Mouse (Mus musculus): ENCODE results near the gene Nudt7.

Gene Nudt7

DNA sequence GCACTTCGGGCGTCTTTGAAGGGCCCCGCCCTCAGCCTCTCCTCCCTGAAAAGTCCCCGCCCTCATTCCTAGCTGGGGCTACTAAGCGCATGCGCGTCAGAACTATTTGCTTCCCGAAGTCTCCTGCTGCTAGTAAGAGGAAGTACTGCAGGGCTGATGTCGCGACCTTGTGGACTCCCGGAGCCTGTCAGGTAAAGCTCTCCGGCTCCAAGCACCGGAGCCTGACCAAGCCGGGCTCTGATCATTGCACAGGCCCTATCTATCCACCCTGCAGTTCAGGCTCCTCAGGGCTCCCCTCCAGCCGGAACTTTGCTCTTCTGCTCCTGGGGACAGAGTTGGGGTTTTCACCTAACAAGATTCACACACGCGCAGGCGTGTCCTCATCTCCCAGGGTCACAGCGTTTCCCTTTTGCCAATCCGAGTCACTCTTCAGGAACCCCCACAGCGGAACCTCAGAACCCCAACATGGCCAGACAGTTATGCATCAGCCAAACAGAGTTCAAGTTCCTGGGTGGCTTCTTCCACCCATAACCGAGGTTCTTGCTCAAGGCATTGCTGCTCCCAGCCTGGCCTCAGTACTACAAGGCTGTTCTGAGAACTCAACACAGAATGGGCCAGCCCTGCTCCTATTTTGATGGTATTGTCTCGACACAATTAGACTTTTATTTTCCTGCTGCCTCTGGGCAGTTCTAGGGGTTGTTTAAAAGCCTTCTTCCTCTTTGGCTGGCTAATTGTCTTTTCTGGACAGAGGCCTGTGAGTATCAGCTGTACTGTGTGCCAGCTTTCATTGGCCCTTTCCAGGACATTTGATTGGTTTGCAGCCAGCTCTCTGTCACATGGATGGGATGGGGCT lies at the start of gene Nudt7:
Nudt7 (plus strand) TSS at position 48 of the 853 bp plus-strand sequence.
- DNase-seq (ENCODE audit: low spot score), result peak; percentile 90

DNA sequence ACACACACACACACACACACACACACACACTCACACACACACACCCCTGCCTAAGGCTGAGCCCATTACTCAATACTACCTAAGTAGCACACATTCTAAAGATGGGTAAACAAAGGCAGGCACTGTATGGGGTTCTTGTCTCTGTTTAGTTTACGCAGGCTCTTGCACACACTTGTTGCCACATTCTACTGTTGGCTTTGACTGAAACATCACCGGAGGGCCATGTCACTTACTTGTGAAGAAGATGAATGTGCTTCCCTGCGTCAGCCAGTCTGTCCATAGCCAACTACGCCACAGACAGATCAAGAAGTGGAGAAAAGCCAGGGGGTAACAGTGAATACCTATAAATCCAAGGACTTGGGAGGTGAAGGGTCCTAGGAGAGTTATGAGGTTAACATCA lies 45.4 kb upstream of the Nudt7 start:
- no peak for DNase-seq (ENCODE audit: low spot score)

DNA sequence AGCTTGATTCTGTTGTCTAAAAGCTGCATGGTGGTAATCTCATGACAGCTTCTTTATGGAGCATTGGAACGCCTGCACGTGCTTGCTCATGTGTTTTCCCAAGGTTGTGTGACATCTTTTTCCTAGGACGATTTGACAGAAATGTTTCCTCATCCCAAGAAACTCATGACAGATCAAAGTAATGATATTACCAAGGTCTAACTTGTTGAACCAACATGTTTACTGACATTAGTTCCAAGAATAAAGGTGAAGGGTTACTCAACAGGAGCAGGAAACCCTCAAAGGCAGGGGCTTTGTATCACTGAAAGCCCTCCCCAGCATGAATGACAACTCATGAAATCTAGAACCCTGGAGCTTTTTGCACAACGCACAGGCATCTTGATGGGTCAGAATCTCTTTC lies 42.6 kb upstream of the Nudt7 start:
- DNase-seq (ENCODE audit: low spot score), result no peak

- no peak for DNase-seq (ENCODE audit: low spot score)
These were observed 40.0 kb upstream of the Nudt7 start for GRCm38 (mm10) chr8:114093321-114093720.

DNA sequence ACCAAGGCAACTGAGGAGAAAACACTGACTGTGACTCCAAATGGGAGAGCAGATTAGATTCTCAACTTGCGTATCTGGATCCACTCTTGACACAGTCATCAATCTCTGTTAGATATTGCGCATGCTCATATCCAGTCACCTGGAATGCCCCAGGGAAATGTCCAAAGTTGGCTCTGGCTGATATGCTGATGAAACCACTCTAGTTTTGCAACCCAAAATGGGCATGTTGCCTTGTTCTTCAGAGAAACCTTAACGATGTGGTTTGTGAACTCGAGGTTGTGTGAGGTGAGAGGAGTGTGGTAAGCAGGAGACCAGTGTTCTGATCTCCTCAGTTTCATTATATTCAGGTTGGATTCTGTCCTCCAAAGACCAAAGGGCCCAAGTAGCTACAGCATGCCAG lies 38.8 kb upstream of the Nudt7 start:
- no peak for DNase-seq (ENCODE audit: low spot score)

GRCm38 (mm10) chr8:114100561-114101206 lies 32.7 kb upstream of the Nudt7 start:
- DNase-seq (ENCODE audit: low spot score), result no peak

DNA sequence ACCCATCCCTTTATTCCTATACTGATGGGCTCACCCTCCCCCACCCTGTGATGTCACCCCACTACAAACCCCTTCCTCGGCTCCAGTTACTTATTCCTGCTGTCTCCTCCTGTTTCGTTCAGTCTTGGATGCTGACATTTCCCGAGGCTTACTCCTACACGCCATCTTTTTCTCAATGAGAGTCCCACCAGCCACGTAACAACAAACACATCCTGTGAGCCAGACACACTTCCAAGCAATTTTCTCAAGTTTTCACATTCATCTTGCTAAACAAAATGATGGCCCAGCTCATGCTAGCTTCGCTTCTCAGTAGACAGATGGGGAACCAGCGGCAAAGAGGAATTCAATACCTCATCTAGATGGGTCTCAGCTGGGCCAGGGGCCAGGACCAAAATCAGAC lies 30.0 kb upstream of the Nudt7 start:
- DNase-seq (ENCODE audit: low spot score), result no peak

- no peak for DNase-seq (ENCODE audit: low spot score)
These were observed 27.4 kb upstream of the Nudt7 start for GRCm38 (mm10) chr8:114105971-114106370.

- no peak for DNase-seq (ENCODE audit: low spot score)
These were observed 23.8 kb upstream of the Nudt7 start for GRCm38 (mm10) chr8:114109365-114110140.

GRCm38 (mm10) chr8:114115076-114115475 lies 18.3 kb upstream of the Nudt7 start:
- DNase-seq (ENCODE audit: low spot score), result no peak

GRCm38 (mm10) chr8:114116049-114116448 lies 17.3 kb upstream of the Nudt7 start:
- DNase-seq (ENCODE audit: low spot score), result no peak

- DNase-seq (ENCODE audit: low spot score), result no peak
These were observed 15.9 kb upstream of the Nudt7 start for GRCm38 (mm10) chr8:114117439-114117838.

GRCm38 (mm10) chr8:114121781-114122180 lies 11.6 kb upstream of the Nudt7 start:
- DNase-seq (ENCODE audit: low spot score), result no peak

- DNase-seq (ENCODE audit: low spot score), result no peak
These were observed 9.7 kb upstream of the Nudt7 start for GRCm38 (mm10) chr8:114123611-114124010.

DNA sequence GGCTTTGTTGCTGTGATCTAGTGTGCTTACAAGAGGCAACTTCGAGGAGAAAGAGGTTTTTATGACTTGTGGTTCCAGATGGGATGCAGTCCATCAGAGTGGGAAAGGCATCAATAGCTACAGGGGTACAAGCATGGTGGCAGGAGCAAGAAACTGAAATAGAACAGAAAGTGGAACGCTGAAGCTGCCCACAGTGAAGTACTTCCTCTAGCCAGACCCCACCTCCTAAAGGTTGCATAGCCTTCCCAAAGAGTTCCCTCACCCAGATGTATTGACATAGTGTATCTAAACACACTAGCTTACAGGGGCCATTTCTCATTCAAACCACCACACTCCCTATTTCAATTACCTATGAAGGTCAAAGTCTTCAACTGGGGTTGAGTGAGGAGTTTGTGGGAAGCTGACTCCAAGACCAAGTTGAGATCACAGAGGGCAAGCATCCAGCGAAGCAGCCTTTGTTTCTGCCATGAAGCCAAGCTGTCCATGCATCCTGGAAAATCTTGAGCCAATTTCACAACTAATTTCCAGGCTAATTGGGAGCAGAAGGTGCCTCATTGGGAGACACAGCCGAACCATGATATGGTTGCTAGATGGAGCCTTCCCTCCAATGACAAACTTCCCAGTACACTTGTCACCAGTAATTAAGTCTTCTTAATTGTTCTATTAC lies 9.1 kb upstream of the Nudt7 start:
- no peak for DNase-seq (ENCODE audit: low spot score)

- no peak for DNase-seq (ENCODE audit: low spot score)
These were observed 2.5 kb upstream of the Nudt7 start for GRCm38 (mm10) chr8:114130838-114131237.

GRCm38 (mm10) chr8:114131421-114131820 lies 1.9 kb upstream of the Nudt7 start:
- no peak for DNase-seq (ENCODE audit: low spot score)

- no peak for DNase-seq (ENCODE audit: low spot score)
These were observed 277 bp upstream of the Nudt7 start for GRCm38 (mm10) chr8:114133050-114133509.

DNA sequence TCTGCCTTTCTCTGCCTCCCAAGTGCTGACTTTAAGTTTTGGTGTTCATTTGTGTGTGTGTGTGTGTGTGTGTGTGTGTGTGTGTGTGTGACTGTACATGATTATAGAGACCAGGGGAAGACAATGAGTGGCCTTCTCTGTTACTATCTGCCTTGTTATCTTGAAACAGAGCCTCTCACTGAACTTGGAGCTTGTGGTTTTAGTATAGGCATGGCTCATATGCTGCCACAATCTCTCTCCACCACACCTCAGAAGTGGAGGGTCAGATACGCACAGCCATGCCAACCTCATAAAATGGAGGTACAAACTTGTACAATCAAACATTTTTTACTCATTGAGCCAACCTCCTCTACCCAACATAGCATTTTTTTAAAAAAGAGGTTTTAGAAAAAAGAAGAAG lies 3.4 kb downstream of the Nudt7 start:
- DNase-seq (ENCODE audit: low spot score), result no peak

GRCm38 (mm10) chr8:114137181-114137580 lies 3.8 kb downstream of the Nudt7 start:
- no peak for DNase-seq (ENCODE audit: low spot score)

DNA sequence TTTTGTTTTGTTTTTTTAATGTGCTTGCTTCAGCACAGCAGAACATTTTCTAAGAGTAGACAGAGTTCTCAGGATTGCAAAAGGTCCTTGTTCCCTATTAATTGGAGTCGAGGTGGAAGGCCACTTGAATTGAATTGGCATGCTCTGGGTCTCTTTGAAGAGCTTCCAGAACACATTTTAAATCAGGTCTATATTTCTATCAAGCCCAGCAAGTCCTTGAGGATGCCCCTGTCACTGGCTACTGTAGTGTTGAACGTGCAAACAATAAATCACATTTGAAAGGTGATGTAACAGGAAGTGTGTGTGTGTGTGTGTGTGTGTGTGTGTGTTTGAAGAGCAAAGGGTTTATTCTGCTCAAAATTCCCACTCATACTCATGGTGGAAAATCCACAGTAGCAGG lies 7.1 kb downstream of the Nudt7 start:
- DNase-seq (ENCODE audit: low spot score), result no peak

DNA sequence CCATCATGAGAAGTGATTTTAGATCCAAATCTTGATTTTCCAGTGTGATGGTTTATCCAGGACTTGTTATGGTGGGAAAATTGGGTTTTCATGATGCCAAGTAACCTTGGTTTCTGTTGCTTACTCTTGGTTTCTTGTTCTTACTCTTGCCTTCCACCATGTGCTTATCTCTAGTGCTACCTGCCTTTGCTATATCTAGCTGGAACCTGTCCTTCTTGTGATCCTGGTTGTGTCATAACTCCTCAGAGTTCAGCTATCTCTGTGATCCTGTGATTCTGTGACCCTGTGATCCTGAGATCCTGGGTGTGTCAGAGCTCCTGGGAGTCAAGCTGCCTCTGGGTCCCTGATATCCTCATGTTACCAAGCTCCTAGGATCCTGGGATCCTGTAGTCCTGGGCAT lies 8.8 kb downstream of the Nudt7 start:
- DNase-seq (ENCODE audit: low spot score), result no peak
